Mouse (Mus musculus): ENCODE results near the gene Tesmin. TPM values are rescaled to one million over a fixed set of nuclear protein-coding genes. Genes with fewer than 3 reads are reported as not detected.

Tesmin gene
- polyA plus RNA-seq, 1 experiment from 2014 or later: 0.24 TPM

- Histone ChIP-seq H3K4me2 (ENCODE audit: low read length) (no peak overlapping the region), H3K4me1 (replicated peaks; ENCODE audit: control insufficient read depth, insufficient read depth, low read length) (peaks cover 3% of the 10 kb centered on the region; the same call in 1 of the 2 replicates), H3K27ac (ENCODE audit: low read length) (no peak overlapping the region), H3K9ac (replicated peaks; ENCODE audit: low read depth, low read length) (no peak overlapping the region), H3K27me3 (replicated peaks; ENCODE audit: control insufficient read depth, insufficient read depth, low read length) (no peaks in the 10 kb centered on the region), H3K4me3 (replicated peaks; ENCODE audit: low read length) (no peak overlapping the region), H3K9me3 (ENCODE audit: control insufficient read depth, low read length) (no peaks in the 10 kb centered on the region), H3K36me3 (ENCODE audit: control insufficient read depth, insufficient read depth) (peaks cover 7% of the 10 kb centered on the region)
- 93% methylated on average over 3 of the region's 3 CpGs for WGBS
- peak; percentile 11; the same call in 1 of the 2 replicates for ATAC-seq
Measured at GRCm38 (mm10) chr19:3450714-3451113, 62.1 kb downstream of the Tesmin start.

GRCm38 (mm10) chr19:3451170-3451569, 62.5 kb downstream of the Tesmin start:
- no peak overlapping the region for H3K27ac ChIP-seq (ENCODE audit: low read length)
- H3K4me1 ChIP-seq (replicated peaks; ENCODE audit: control insufficient read depth, insufficient read depth, low read length): peaks cover 3% of the 10 kb centered on the region; the same call in 1 of the 2 replicates
- ATAC-seq: peak; percentile 87
- no peaks in the 10 kb centered on the region for H3K27me3 ChIP-seq (replicated peaks; ENCODE audit: control insufficient read depth, insufficient read depth, low read length)
- no peaks in the 10 kb centered on the region for H3K9me3 ChIP-seq (ENCODE audit: control insufficient read depth, low read length)
- H3K4me2 ChIP-seq (ENCODE audit: low read length): no peak overlapping the region
- H3K4me3 ChIP-seq (replicated peaks; ENCODE audit: low read length): no peak overlapping the region
- peaks cover 12% of the 10 kb centered on the region for H3K36me3 ChIP-seq (ENCODE audit: control insufficient read depth, insufficient read depth)
- no peak overlapping the region for H3K9ac ChIP-seq (replicated peaks; ENCODE audit: low read depth, low read length)
- 15% methylated on average over 6 of the region's 6 CpGs for WGBS

GRCm38 (mm10) chr19:3451649-3452048, 63.0 kb downstream of the Tesmin start:
- Histone ChIP-seq H3K4me3 (replicated peaks; ENCODE audit: low read length) (no peak overlapping the region), H3K36me3 (ENCODE audit: control insufficient read depth, insufficient read depth) (peaks cover 12% of the 10 kb centered on the region), H3K9ac (replicated peaks; ENCODE audit: low read depth, low read length) (no peak overlapping the region), H3K4me2 (ENCODE audit: low read length) (no peak overlapping the region), H3K27me3 (replicated peaks; ENCODE audit: control insufficient read depth, insufficient read depth, low read length) (no peaks in the 10 kb centered on the region), H3K27ac (ENCODE audit: low read length) (no peak overlapping the region), H3K9me3 (ENCODE audit: control insufficient read depth, low read length) (no peaks in the 10 kb centered on the region), H3K4me1 (replicated peaks; ENCODE audit: control insufficient read depth, insufficient read depth, low read length) (peaks cover 3% of the 10 kb centered on the region; the same call in 1 of the 2 replicates)
- ATAC-seq: 0 out of 2 replicates have a peak, but pooled peaks have one; percentile 27
- 56% methylated on average over 6 of the region's 6 CpGs for WGBS

Other genes with a start within 250 kb of the Tesmin start
- 92.5 and 95.7 TPM in 2 replicates for gene Mrpl21, start 106.0 kb upstream of the Tesmin start, polyA plus RNA-seq (2015; fragmentation: Nextera tagmentation; extraction: Ambion mirVana)
- 12.0 and 12.4 TPM in 2 replicates for gene Ighmbp2, start 105.8 kb upstream of the Tesmin start, polyA plus RNA-seq (2015; fragmentation: Nextera tagmentation; extraction: Ambion mirVana)
- gene Cpt1a, start 66.5 kb upstream of the Tesmin start, polyA plus RNA-seq (2015; fragmentation: Nextera tagmentation; extraction: Ambion mirVana): 13.8 and 16.1 TPM in 2 replicates
- 2.2 and 9.8 TPM in 2 replicates for gene Gal, start 25.7 kb downstream of the Tesmin start, polyA plus RNA-seq (2015; fragmentation: Nextera tagmentation; extraction: Ambion mirVana)
- 68.4 and 73.4 TPM in 2 replicates for gene Ppp6r3, start 186.9 kb downstream of the Tesmin start, polyA plus RNA-seq (2015; fragmentation: Nextera tagmentation; extraction: Ambion mirVana)